Mouse (Mus musculus) heart, postnatal 10 days (tissue): ENCODE measurements around the gene Wnk1. TPM values are rescaled to one million over a fixed set of nuclear protein-coding genes. Genes with fewer than 3 reads are reported as not detected.

ENCODE experiments used
- DNase-seq, 2 experiments: peaks; one replicate each; pipeline ENCODE4 v3.0.0; 2021
- intact Hi-C: fragments of 180-260 bp; cut with DNase I; formaldehyde crosslinking; loops from one replicate; pipeline ENCODE4 v1.15.1; 2025
- total RNA-seq, 2 experiments: library from RNA; stranded (reverse); gene quantifications; 2 replicates each; pipeline ENCODE4 v1.2.3; 2021

Wnk1 gene
- total RNA-seq, 2 experiments from 2014 or later: 320 to 335 TPM

DNA sequence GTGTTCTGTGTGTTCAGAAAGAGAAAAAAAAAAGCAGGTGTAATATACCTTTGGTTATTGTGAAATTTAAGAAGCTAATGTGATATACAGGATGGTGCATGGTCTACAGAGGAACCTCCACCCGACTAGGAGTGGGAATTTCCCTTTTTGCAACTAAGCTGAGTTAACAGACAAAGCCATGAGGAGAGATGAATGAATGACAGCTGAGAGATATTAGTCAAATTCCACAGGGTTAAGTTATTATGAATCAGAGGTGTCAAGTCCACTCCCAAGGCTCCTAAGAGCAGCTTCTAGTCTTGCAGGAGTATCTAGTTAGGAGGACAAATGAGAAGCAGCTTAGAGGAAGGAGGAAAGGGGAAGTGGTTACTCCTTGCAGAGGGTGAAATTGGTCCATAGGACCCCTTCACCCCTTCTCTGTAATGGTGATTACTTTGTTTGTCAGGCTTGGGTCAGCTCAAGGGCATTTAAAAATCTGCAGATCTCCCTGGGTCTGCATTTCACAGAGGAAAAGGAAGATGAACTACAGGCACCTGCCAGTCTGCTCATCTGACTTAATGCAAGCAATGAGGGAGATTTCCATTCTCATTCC, 4.3 kb upstream of the Wnk1 start:
- intact Hi-C loops: no loop called here
- DNase-seq: no peak

DNA sequence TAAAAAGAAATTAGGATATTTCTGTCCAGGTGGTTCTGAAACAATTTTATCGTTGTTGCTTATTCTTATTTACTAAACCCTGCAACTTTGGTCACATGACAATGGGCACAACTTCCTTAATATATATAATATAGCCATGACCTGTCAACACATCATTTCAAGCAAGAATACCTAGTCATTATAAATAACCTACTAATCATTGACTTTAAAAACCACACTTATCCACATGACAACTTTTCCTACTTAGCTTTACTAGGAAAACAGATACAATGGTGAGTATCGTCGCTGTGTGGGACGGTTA, 2.0 kb upstream of the Wnk1 start:
- intact Hi-C loops: no loop called here
- no peak for DNase-seq

DNA sequence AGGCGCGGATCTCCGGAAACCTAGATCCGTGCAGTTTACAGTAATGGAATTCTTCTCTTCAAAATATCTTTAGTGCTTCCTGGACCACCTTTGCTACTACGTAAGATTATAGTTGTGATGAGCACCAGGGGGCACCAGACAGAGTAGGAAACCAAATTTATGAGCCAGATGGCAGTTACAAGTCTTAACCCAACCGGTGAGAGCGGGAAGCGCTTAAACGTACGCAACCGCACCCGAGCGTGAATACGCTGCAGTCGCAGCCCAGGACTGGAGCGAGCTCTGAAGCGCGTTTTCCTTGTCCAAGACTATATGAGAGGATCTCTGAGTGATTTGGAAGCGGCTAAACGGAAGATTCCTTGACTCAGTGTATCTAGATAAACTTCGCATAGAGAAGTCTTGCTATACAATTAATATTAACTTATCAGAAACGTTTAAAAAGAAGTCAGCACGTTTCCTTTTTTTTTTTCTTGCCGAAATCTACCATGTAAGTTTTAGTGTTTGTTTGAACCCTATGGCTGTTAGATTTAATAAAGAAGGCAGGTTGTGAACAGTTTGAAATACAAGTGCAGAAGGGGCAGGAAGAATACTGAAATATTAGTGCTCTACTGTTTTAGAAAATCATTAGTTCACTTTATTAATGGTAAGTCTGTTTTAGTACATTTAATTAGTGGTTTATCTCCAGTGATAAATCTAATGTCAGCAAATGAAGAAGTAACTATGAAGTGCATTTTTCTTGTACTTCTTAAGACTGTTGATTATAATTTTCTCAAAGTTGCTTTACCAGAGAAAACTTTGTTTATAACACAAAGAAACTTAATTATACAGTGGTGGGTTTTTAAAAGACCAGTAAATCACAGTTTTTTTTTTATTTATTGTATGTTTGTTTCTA, 1.4 kb upstream of the Wnk1 start:
- DNase-seq: peak; percentile 90 to 92
- intact Hi-C loops: loop anchor here (1.0 to 10.0 kb wide), 3 partner anchors 69 to 555 kb away; no protein-coding TSS in a partner anchor

DNA sequence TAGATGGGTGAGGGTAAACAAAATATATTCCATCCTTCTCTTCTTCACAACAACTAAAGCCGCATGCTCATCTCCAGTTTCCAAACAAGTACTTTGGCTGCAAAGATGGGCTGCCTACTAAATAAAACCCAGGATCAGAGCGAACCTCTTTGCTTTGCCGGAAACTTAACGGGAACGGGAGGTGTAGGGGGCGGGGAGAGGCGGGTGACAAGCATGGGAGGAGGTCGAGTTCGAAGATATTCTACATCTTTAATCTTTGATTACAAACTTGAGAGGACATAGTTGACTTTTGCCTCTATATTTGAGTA, 738 bp upstream of the Wnk1 start:
- intact Hi-C loops: loop anchor here (1.0 to 10.0 kb wide), 3 partner anchors 70 to 554 kb away; no protein-coding TSS in a partner anchor
- DNase-seq: peak; percentile 57 to 68

DNA sequence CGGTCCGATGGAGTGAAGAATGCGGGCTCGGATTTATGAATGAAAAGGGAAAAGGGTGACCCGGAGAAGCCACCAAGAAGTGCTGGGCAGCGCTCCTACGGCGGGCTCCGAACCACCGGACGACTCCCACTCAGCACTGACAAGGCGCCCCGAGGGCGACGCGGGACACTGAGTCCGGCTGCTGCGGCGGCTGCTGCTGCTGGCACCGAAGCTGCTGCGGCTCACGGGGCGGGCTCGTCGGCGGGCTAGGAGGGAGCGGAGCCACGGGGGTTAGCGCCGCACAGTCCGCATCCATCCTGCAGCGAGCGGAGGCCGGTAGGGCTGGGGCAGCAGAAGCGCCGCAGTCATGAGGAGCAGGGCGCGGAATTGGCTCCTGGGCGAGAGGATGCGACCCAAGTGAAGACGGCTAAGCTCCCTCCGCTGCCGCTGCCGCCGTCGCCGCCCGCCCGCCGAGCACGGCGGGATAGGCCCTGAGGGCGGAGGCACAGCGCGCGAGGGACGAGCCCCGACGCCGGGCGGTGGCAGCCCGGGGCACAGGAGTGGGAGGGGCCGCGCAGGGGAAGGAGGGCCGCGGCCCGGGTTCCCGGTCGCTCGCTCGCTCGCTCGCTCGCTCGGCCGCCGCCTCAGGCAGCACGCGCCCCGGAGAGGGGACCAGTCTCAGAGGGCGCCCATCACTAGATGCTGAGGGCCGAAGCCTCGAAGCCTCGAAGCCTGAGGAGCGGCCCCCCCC, 671 bp downstream of the Wnk1 start:
- intact Hi-C loops: loop anchor here (2.0 to 10.0 kb wide), 2 partner anchors 37 to 553 kb away; no protein-coding TSS in a partner anchor
- peak; percentile 79 to 81 for DNase-seq

DNA sequence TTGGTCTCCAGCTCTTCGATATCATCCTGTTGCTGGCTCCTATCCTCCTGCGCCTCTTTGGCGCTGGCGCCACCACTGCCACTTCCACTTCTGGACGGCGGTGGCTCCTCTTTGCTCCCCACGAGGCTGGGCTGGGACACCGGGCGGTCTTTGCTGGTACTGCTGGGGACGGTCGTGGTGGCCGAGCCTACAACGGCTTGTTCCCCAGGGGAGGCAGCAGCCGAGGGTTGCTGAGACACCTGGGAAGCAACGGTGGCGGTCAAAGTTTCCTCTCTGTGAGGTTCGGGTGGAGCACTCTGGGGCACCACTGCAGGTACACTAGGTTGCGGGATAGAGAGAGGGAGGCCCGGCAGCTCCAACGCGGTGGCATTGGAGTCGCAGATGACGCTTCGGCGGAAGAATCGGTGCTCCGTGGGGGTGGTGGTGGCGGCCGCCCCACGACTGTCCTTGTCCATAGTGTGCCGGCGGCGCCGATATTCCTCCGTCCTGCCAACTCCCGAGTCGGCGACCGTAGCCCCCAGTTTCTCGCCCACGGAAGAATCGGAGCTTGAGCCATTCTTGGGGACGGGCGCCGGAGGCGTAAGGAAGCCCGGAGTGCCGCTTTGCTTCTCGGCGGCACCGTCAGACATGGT, 1.4 kb downstream of the Wnk1 start:
- peak; percentile 83 to 85 for DNase-seq
- intact Hi-C loops: loop anchor here (2.0 to 10.0 kb wide), 2 partner anchors 36 to 552 kb away; no protein-coding TSS in a partner anchor

DNA sequence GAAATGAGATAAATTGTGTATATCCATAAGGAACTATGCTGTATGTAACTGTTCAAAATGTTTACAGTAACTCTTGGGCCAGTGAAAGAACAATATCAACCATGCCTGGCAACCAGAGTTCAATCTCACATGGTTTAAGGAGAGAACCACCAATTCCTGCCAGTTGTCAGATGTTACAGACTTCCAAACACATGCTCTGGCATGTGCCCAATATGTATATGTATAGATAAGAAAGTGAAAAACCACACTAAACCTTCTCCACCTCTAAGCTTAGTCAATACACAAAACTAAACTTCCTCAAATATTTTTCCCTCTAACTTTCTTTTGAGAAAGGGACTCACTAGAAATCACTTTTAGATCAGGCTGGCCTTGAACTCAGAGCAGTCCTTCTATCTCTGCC, 13.9 kb downstream of the Wnk1 start:
- intact Hi-C loops: no loop called here

DNA sequence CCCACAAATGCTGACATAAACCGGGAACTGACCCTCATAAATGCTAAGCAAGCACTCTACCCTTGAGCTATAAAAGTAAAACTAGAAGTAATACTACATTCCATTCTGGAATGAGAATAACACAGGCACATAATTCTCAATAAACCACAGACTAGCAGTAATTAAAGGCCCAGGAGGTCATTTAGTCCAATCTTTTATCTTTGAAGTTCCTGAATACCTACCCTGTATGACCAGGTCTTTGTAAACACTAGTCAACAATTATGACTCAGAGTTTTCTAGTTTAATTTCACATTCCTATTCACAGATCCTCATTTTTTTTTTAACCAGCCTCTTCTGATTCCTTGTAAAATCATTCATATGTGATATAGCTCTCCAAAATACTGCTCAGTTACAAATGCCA, 14.7 kb downstream of the Wnk1 start:
- intact Hi-C loops: no loop called here
- no peak for DNase-seq

More for the DNA sequence above, 13.9 kb downstream of the Wnk1 start:
- no peak for DNase-seq

DNA sequence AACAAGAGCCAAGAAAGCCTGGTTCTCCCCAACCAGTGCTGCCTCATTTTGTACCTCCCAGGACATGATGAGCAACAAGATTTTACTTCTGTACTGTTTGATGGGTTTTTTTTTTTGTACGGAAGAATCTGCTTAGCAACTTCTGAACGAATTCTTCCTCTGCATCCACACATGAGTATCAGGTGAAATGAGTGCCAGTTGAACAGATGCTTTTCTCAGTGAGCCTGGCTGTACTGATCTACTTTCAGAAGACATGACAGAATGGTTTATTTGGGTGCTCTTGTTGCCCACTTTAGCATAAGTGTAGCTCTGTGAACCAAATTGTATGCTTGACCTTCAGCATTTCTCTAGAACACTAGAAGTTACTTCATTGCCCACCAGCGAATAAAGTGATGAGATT, 16.4 kb downstream of the Wnk1 start:
- DNase-seq: no peak
- intact Hi-C loops: no loop called here

DNA sequence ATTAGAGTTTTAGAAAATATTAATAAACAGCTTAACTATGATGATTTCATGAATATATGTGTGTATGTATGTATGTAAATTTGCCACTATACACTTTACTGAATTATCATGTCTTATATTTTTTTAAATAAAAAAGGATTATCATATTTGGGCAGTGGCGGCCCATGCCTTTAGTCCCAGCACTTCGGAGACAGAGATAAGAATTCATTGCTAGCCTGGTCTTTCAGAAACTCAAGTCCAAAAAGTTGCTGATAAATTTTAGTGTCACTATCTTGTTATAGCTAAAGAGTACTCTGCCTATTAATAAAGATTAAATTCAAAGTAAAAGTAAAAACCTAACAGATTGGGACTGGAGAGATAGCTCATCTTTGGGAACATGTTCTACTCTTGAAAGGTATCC, 18.8 kb downstream of the Wnk1 start:
- no peak for DNase-seq
- intact Hi-C loops: no loop called here

DNA sequence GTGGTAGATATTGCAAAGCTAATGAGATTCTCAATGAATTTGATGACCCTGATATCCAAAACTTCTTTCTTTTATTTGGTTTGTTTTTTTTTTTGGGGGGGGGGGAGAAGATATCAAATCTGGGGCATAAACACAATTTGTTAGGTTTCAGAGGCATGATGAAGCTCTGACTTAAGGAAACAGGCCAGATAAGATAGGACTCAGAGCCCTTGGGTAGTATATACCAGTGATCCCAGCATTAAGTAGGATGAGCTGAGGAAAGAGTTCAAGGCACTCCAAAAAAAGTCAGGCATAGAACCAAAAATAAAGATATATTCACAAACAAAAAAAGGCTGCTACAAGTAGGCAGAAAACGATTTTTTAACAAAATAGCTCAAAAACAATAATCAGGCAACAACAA, 25.3 kb downstream of the Wnk1 start:
- DNase-seq: no peak
- intact Hi-C loops: no loop called here

DNA sequence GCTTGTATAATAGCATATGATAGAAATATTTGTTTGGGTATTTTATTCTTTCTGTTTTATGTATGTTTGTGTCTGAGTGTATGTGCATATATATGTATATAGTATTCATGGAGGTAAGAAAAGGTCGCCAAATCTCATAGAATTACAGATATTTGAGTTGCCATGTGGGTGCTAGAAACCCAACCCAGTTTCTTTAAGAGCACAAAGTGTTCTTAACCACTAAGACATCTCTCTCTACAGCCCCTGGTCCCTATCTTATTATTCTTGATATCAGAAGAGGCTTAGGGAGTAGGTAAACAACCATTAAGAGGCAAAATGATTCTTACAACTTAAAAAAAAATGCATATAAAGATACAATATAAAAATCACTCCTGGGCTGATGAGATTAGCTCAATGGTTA, 27.0 kb downstream of the Wnk1 start:
- DNase-seq: no peak
- intact Hi-C loops: no loop called here

DNA sequence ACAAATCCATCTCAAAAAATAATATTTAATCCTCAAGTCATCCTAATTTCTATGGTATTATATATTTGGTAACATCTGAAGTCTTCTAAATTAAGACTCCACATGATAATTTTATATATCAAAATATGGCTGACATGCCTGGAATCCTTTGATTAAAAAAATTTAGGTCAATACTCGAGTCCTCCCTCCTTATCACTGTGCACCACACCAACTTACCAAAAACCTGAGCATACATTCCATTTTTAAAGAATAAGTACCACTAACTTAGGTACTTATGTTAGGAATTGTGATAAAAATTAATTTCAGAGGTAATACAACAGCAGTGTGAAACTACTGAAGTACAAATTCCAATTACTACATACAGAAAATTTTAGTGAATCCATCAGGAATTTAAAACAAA, 27.5 kb downstream of the Wnk1 start:
- intact Hi-C loops: no loop called here
- DNase-seq: no peak

DNA sequence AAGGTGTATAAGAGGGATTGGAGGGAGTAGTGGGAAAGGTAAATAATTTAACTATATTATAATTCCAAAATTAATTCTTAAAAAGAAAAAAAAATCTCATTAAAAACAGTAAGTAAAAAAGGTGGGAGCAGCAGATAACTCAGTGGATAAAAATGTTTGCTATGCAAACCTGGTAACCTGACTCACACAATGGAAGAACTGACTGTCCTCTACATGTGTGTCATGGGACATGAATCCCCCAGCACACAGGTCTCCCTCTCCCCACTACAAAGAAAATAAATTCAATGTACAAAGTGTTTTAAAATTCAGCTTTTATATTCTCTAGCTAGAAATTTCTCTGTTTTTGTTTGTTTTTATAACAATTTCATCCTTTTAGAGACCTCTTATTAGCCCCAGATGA, 27.9 kb downstream of the Wnk1 start:
- DNase-seq: no peak
- intact Hi-C loops: no loop called here

DNA sequence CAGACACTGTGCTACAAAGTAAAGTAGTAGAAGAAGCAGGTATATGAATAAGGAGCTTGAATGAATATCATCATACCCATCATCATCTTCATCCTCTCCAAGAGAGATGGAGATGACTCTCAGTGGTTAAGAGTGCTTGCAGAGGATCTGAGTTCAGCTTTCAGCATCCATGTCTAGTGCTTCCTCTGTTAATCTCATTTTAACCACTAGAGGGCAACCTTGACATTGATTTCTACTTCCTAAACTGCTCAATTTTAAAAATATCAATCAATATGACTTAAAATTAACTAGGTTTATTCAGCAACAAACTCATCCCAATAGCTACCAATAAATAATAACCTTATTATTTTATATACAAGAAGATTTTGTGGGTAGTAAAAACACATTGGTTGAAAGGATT, 36.8 kb downstream of the Wnk1 start:
- DNase-seq: peak; percentile 24 to 49

DNA sequence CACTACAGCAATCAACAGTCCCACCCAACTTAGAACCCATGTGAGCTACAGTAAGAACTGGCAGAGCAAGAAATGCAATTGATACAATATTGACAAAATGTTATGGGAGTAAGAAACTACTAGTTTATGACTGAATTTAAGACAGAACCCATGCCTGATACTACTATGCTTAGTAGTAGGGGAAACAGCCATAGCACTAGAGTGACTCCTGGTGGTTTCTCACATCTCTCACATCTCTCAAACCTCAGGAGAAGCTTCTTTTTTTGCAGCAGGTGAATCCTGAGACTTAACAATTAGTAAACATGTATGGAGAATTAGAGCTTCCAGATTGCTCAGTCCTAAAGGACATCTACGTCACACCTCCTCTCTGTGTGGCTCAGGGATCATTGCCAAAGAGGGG, 42.0 kb downstream of the Wnk1 start:
- intact Hi-C loops: no loop called here

More for the DNA sequence above, 36.8 kb downstream of the Wnk1 start:
- intact Hi-C loops: loop anchor here (2.0 kb wide), 1 partner anchor 35 kb away; no protein-coding TSS in a partner anchor

DNA sequence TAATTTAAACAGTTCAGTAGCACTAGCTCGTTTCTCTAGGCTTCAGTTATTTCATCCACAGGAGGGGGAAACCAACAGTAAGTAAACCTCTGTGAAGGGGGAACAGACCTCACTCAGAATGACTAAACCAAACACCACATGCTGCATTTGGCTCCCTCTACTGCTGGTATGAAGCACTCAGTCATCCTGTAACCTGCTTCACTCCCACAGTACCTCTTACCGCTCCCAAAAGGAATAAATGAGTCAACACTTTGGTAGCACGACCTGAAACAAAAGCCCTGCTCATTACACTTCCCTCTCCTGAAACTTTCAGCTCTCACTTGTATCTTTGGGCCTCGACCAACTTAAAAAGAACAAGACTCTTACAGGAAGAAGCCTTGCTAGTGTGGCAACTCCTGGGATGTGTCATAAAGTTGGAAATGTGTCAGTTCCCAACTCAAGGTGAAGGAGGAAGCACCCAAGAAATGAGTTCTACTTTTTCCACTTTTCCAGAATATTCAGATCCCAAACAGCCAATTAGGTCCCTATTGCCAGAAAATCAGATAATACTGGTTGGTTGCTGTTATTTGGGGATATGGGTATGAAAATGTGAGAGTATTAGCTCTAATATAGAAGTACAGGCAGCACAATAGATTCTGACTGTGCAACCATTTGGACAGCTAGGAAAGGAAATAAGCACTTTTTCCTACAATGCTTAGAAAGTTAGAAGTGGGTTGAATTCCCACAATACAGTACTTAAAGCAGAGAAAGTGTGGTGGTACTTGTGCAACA, 114.1 kb downstream of the Wnk1 start:
- intact Hi-C loops: loop anchor here (1.0 to 2.0 kb wide), 2 partner anchors 132 to 434 kb away; no protein-coding TSS in a partner anchor
- DNase-seq: peak; percentile 41 to 44

More for the DNA sequence above, 42.0 kb downstream of the Wnk1 start:
- no peak for DNase-seq

DNA sequence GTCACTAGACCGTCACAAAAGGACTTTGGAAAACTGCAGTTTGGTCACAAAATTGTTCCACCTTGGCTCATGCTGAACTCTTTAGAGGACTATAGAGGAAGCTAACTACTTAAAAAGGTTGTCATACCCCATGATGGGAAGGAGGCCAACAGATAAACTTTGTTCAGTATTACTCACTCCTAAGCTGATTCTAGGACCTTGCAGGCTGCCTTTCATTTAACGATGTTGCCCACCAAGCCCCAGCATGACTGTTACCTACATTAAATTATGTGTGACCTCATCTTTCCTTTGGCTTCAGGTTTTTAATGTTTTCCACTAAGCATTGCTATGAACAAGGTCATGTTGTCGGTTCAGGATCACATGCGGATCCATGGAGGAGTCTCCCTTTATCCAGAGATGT, 115.9 kb downstream of the Wnk1 start:
- intact Hi-C loops: no loop called here
- DNase-seq: no peak

DNA sequence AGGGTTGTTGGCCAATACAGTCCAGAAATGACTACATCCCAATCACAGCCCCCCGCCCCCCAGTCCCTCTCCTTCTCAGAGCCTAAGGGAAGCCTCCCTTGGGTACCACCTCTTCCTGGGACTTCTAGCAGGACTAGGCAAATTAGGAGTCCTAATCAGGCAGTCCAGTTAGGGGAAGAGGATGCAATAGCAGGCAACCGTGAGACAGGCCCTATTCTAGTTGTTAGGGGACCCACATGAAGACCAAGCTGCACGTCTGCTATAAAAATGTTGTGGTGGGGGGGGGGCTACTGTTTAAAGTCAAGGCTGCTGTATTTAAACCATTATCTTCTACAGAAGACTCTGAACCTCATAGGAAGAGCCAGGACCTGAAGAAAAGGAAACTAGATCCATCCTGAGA, 116.3 kb downstream of the Wnk1 start:
- intact Hi-C loops: no loop called here
- DNase-seq: no peak

DNA sequence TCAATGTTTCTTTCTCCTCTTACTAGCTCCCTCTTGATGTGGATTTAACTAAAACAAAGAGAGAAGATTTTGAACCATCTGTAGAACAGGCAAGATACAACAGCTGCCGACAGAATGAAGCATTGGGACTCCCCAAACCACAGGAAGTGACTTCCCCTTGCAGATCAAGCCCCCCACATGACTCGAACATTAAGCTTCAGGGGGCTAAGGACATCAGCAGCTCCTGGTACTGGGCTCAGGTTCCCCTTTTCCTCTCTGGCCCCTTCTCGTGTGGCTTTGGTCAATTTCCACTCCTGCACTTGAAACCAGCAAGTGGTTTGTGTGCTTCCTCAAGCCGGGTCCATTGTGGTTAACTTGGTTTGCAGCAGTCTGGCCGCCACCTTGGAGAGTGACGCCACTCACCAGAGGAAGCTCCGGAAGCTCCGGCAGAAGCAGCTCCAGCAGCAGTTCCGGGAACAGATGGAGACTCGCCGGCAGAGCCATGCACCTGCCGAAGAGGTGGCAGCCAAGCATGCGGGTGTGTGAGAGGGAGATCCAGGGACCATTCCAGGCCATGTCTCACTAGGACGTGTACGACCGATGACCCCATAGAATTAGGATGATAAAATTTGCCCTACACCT, 119.8 kb downstream of the Wnk1 start:
- intact Hi-C loops: no loop called here
- peak in 1 of 2 experiments; percentile 27 for DNase-seq
